Mouse (Mus musculus): ENCODE results near the gene Cilp2. TPM values are rescaled to one million over a fixed set of nuclear protein-coding genes. Genes with fewer than 3 reads are reported as not detected.

Gene Cilp2
- total RNA-seq, 4 experiments from 2014 or later, result 0.54 to 0.79 (median 0.65) TPM

GRCm38 (mm10) chr8:69901484-69902162, 14.1 kb upstream of the Cilp2 start:
- DNase-seq (ENCODE audit: low spot score in 2 of 2), result peak; percentile 94 to 97

- DNase-seq (ENCODE audit: low spot score in 2 of 2), result no peak
Measured at GRCm38 (mm10) chr8:69900895-69901451, 13.5 kb upstream of the Cilp2 start.

GRCm38 (mm10) chr8:69899876-69900275, 12.4 kb upstream of the Cilp2 start:
- no peak for DNase-seq (ENCODE audit: low spot score in 2 of 2)

GRCm38 (mm10) chr8:69897857-69898256, 10.4 kb upstream of the Cilp2 start:
- no peak for DNase-seq (ENCODE audit: low spot score in 2 of 2)

GRCm38 (mm10) chr8:69895772-69896451, 8.4 kb upstream of the Cilp2 start:
- no peak for DNase-seq (ENCODE audit: low spot score in 2 of 2)

- DNase-seq (ENCODE audit: low spot score in 2 of 2), result no peak
Measured at GRCm38 (mm10) chr8:69894836-69895332, 7.4 kb upstream of the Cilp2 start.

- peak in 1 of 2 experiments; percentile 59 for DNase-seq (ENCODE audit: low spot score in 2 of 2)
Measured at GRCm38 (mm10) chr8:69893863-69894262, 6.4 kb upstream of the Cilp2 start.

GRCm38 (mm10) chr8:69890813-69891241, 3.3 kb upstream of the Cilp2 start:
- DNase-seq (ENCODE audit: low spot score in 2 of 2), result peak; percentile 55 to 60

- DNase-seq (ENCODE audit: low spot score in 2 of 2), result no peak
Measured at GRCm38 (mm10) chr8:69888902-69889301, 1.4 kb upstream of the Cilp2 start.

- no peak for DNase-seq (ENCODE audit: low spot score in 2 of 2)
Measured at GRCm38 (mm10) chr8:69888244-69888866, 868 bp upstream of the Cilp2 start.

- no peak for DNase-seq (ENCODE audit: low spot score in 2 of 2)
Measured at GRCm38 (mm10) chr8:69884141-69884540, 3.3 kb downstream of the Cilp2 start.

GRCm38 (mm10) chr8:69882833-69883600, 4.5 kb downstream of the Cilp2 start:
- DNase-seq (ENCODE audit: low spot score in 2 of 2), result peak in 1 of 2 experiments; percentile 17

GRCm38 (mm10) chr8:69882021-69882756, 5.3 kb downstream of the Cilp2 start:
- DNase-seq (ENCODE audit: low spot score in 2 of 2), result peak in 1 of 2 experiments; percentile 45

- no peak for DNase-seq (ENCODE audit: low spot score in 2 of 2)
Measured at GRCm38 (mm10) chr8:69881261-69881865, 6.1 kb downstream of the Cilp2 start.

- no peak for DNase-seq (ENCODE audit: low spot score in 2 of 2)
Measured at GRCm38 (mm10) chr8:69880841-69881240, 6.6 kb downstream of the Cilp2 start.

GRCm38 (mm10) chr8:69879678-69880077, 7.8 kb downstream of the Cilp2 start:
- no peak for DNase-seq (ENCODE audit: low spot score in 2 of 2)

GRCm38 (mm10) chr8:69877992-69878391, 9.5 kb downstream of the Cilp2 start:
- DNase-seq (ENCODE audit: low spot score in 2 of 2), result no peak

- no peak for DNase-seq (ENCODE audit: low spot score in 2 of 2)
Measured at GRCm38 (mm10) chr8:69877396-69877795, 10.1 kb downstream of the Cilp2 start.

GRCm38 (mm10) chr8:69876967-69877366, 10.5 kb downstream of the Cilp2 start:
- DNase-seq (ENCODE audit: low spot score in 2 of 2), result no peak

GRCm38 (mm10) chr8:69876097-69876496, 11.4 kb downstream of the Cilp2 start:
- DNase-seq (ENCODE audit: low spot score in 2 of 2), result no peak

Measured in left cerebral cortex, adult 8-10 months (tissue).